Mouse (Mus musculus) heart, embryonic 10.5 days (tissue): Measurements from ENCODE around the gene Akap14. TPM values are rescaled to one million over a fixed set of nuclear protein-coding genes. Genes with fewer than 3 reads are reported as not detected.
A peak's percentile ranks its signal among the peaks of the same experiment; 100 is the strongest.

ENCODE experiments used
- DNase-seq: peaks from one replicate; pipeline ENCODE4 v3.0.0-alpha.2; 2017; ENCODE audit warnings: low spot score
- H3K27ac ChIP-seq: fragments of 300-500 bp; sonication (generic); 2 replicates; pipeline ENCODE4 v1.5.1; 2016; ENCODE audit warnings: mild to moderate bottlenecking
- H3K27me3 ChIP-seq: fragments of 300-500 bp; sonication (generic); 2 replicates; pipeline ENCODE4 v1.6.1; 2016; ENCODE audit warnings: mild to moderate bottlenecking; ENCODE audit not compliant: poor library complexity, insufficient read depth, severe bottlenecking
- H3K36me3 ChIP-seq: fragments of 300-500 bp; sonication (generic); 2 replicates; pipeline ENCODE4 v1.6.1; 2016; ENCODE audit warnings: mild to moderate bottlenecking, moderate library complexity
- H3K4me1 ChIP-seq: fragments of 300-500 bp; sonication (generic); 2 replicates; pipeline ENCODE4 v1.6.1; 2016; ENCODE audit warnings: mild to moderate bottlenecking
- H3K4me3 ChIP-seq: fragments of 300-500 bp; sonication (generic); 2 replicates; pipeline ENCODE4 v1.5.1; 2016; ENCODE audit warnings: mild to moderate bottlenecking, moderate library complexity
- H3K9me3 ChIP-seq: fragments of 300-500 bp; sonication (generic); 2 replicates; pipeline ENCODE4 v1.6.1; 2016; ENCODE audit warnings: mild to moderate bottlenecking, moderate library complexity
- WGBS: fragments of 180-500 bp; shearing (Covaris S2); methylation state at CpG from one replicate; pipeline ENCODE4 v1.1.7; 2016; 5-methylcytosine and 5-hydroxymethylcytosine counted together
- polyA plus RNA-seq: library from polyadenylated mRNA; unstranded; fragments of >200 nt; fragmentation: Nextera tagmentation; extraction: Ambion mirVana; gene quantifications from 2 replicates; pipeline ENCODE4 v1.2.1, GENCODE M21; 2016

The Akap14 gene
- polyA plus RNA-seq, 1 experiment from 2014 or later, result not detected

DNA sequence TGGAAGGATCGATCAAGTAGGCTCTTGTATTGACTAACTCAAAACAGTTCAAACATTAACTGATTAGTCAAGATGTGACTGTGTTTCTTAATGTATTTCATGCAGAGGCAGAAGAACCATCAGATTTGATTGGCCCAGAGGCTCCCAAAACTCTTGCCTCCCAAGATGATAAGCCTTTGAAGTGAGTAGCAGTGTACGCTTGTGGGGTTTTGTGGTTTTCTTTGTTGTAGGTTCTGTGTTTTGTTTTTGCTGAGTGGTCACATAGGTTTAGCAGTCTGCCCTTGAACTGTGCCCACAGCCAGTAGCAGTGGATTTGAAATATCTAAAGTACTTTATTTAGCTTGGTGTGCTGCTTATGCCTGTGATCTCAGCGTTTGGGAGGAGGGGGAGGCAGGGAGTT lies 26.9 kb downstream of the Akap14 start:
- DNase-seq, result no peak
- Histone ChIP-seq H3K4me3 (no peak overlapping the region), H3K4me1 (no peaks in the 10 kb centered on the region), H3K36me3 (peaks cover 36% of the 10 kb centered on the region; the same call in 1 of the 2 replicates), H3K27me3 (no peaks in the 10 kb centered on the region), H3K9me3 (no peaks in the 10 kb centered on the region), H3K27ac (no peak overlapping the region)
- 81% methylated on average over 3 of the region's 3 CpGs for WGBS

GRCm38 (mm10) chrX:37126671-37127358 lies 41.8 kb downstream of the Akap14 start, which contains the start of gene Nkap:
Gene Nkap, plus strand, starts transcription at chrX:37126795.
- Histone ChIP-seq H3K27ac (peak within 1 kb of the TSS; percentile 89), H3K4me3 (peak within 1 kb of the TSS; percentile 75), H3K36me3 (no peaks in the 10 kb centered on the region), H3K9me3 (no peaks in the 10 kb centered on the region), H3K27me3 (no peaks in the 10 kb centered on the region), H3K4me1 (no peaks in the 10 kb centered on the region)
- DNase-seq, result peak; percentile 78
- 13% methylated on average over 57 of the region's 58 CpGs for WGBS

DNA sequence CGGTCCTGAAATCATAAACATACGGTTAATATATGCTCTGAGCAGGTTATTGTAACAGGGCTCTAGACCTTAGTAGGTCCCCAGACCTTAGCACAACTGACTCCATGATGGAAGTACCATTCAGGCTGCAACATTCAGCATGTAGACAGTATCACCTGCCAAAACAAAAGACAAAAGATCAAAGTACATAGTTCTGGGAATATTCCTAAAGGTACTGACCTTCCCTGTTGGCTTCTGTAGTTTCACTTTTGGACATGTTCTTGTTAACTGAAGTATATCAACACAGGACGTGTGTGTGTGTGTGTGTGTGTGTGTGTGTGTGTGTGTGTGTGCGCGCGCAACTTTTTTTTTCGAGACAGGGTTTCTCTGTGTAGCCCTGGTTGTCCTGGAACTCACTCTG lies 43.1 kb downstream of the Akap14 start:
- 92% methylated on average over 7 of the region's 7 CpGs for WGBS
- no peak for DNase-seq
- no peak overlapping the region for H3K4me3 ChIP-seq
- no peaks in the 10 kb centered on the region for H3K4me1 ChIP-seq
- no peak overlapping the region for H3K27ac ChIP-seq
- no peaks in the 10 kb centered on the region for H3K27me3 ChIP-seq
- H3K9me3 ChIP-seq, result no peaks in the 10 kb centered on the region
- no peaks in the 10 kb centered on the region for H3K36me3 ChIP-seq

- no peak for DNase-seq
- Histone ChIP-seq H3K27me3 (peaks cover 22% of the 10 kb centered on the region), H3K4me1 (no peaks in the 10 kb centered on the region), H3K27ac (no peak overlapping the region), H3K4me3 (no peak overlapping the region), H3K9me3 (no peaks in the 10 kb centered on the region), H3K36me3 (no peaks in the 10 kb centered on the region)
- 66% methylated on average over 5 of the region's 5 CpGs for WGBS
Observed at GRCm38 (mm10) chrX:37120212-37120611, 48.4 kb downstream of the Akap14 start.

- no peaks in the 10 kb centered on the region for H3K36me3 ChIP-seq
- no peak overlapping the region for H3K4me3 ChIP-seq
- no peak for DNase-seq
- no peaks in the 10 kb centered on the region for H3K9me3 ChIP-seq
- H3K27me3 ChIP-seq, result peaks cover 22% of the 10 kb centered on the region
- H3K4me1 ChIP-seq, result no peaks in the 10 kb centered on the region
- H3K27ac ChIP-seq, result no peak overlapping the region
- WGBS, result 55% methylated on average over 3 of the region's 3 CpGs
Observed at GRCm38 (mm10) chrX:37119585-37119984, 49.1 kb downstream of the Akap14 start.

DNA sequence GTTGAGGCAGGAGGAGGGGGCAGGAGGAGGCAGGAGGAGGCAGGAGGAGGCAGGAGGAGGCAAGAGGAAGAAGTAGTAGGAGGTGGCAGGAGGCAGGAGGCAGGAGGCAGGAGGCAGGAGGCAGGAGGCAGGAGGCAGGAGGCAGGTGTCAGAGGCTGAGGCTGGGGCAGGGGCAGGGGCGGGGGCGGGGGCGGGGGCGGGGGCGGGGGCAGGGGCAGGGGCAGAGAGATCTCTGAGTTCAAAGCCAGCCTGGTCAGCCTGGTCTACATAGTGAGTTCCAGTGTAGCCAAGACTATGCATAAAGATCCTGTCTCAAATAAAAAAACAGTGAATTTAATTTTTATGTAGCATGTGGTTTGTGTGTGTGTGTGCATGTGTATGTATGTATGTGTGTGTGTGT lies 51.6 kb downstream of the Akap14 start:
- Histone ChIP-seq H3K4me1 (no peaks in the 10 kb centered on the region), H3K9me3 (no peaks in the 10 kb centered on the region), H3K4me3 (no peak overlapping the region), H3K27me3 (peaks cover 22% of the 10 kb centered on the region), H3K36me3 (no peaks in the 10 kb centered on the region), H3K27ac (no peak overlapping the region)
- DNase-seq, result no peak
- WGBS, result no CpG with 5 or more reads among the region's 5 CpGs

DNA sequence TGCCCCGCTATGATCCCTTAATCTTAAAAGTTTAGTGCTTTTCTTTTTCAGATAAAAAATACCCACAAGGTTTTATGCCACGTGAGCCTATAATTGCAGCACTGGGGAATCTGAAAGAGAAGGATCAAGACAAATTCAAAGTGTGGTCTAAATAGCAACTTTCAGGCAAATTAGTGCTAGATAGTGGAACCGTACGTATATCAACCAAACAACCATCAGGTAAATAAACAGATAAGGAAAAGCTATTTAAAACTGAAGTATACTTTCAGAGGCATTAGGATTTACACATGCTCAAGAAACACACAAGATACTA lies 57.8 kb downstream of the Akap14 start:
- H3K27me3 ChIP-seq, result peaks cover 7% of the 10 kb centered on the region
- no peak for DNase-seq
- no peaks in the 10 kb centered on the region for H3K4me1 ChIP-seq
- no peaks in the 10 kb centered on the region for H3K9me3 ChIP-seq
- H3K27ac ChIP-seq, result no peak overlapping the region
- WGBS, result 72% methylated on average over 4 of the region's 4 CpGs
- 0 out of 2 replicates have a peak overlapping the region, but pooled peaks have one; percentile 66 for H3K4me3 ChIP-seq
- H3K36me3 ChIP-seq, result no peaks in the 10 kb centered on the region

GRCm38 (mm10) chrX:37110193-37110880 lies 58.3 kb downstream of the Akap14 start, which contains the start of gene Upf3b:
Gene Upf3b, minus strand, starts transcription at chrX:37110322.
- peak within 1 kb of the TSS; percentile 88 for H3K27ac ChIP-seq
- H3K9me3 ChIP-seq, result no peaks in the 10 kb centered on the region
- H3K27me3 ChIP-seq, result peaks cover 2% of the 10 kb centered on the region
- no peaks in the 10 kb centered on the region for H3K4me1 ChIP-seq
- H3K4me3 ChIP-seq, result peak within 1 kb of the TSS; percentile 66
- 12% methylated on average over 30 of the region's 30 CpGs for WGBS
- H3K36me3 ChIP-seq, result no peaks in the 10 kb centered on the region
- peak; percentile 98 for DNase-seq

GRCm38 (mm10) chrX:37109526-37110192 lies 59.0 kb downstream of the Akap14 start:
- H3K36me3 ChIP-seq, result no peaks in the 10 kb centered on the region
- peak overlapping the region; percentile 88 for H3K27ac ChIP-seq
- H3K27me3 ChIP-seq, result no peaks in the 10 kb centered on the region
- 9% methylated on average over 27 of the region's 27 CpGs for WGBS
- H3K4me1 ChIP-seq, result no peaks in the 10 kb centered on the region
- no peak for DNase-seq
- no peaks in the 10 kb centered on the region for H3K9me3 ChIP-seq
- H3K4me3 ChIP-seq, result peak overlapping the region; percentile 66

DNA sequence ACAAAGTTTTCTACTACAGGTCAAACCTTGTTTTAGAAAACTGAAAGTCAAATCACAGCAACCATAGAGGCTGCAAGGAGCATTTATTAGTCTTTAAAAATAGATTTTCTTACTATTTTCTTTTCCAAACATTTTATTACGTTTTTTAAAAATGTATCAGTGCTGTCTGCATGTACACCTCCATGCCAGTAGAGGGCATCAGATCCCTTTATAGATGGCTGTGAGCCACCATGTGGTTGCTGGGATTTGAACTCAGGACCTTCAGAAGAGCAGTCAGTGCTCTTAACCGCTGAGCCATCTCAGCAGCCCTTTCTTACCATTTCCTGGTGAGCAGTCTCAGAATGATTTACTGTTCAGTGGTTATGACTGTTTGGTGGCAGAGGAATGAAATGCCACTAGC lies 64.8 kb downstream of the Akap14 start:
- Histone ChIP-seq H3K9me3 (no peaks in the 10 kb centered on the region), H3K4me1 (no peaks in the 10 kb centered on the region), H3K4me3 (no peak overlapping the region), H3K27me3 (no peaks in the 10 kb centered on the region), H3K36me3 (peaks cover 7% of the 10 kb centered on the region; the same call in 1 of the 2 replicates), H3K27ac (no peak overlapping the region)
- no peak for DNase-seq
- WGBS, result 75% methylated on average over 2 of the region's 2 CpGs

Other genes with a start within 250 kb of the Akap14 start
- gene Sept6, start 177.0 kb downstream of the Akap14 start, polyA plus RNA-seq, result 14.9 and 19.0 TPM in 2 replicates
- gene Sowahd, start 120.0 kb downstream of the Akap14 start, polyA plus RNA-seq, result 1.8 and 2.3 TPM in 2 replicates
- 364 and 381 TPM in 2 replicates for gene Rpl39, start 83.4 kb downstream of the Akap14 start, polyA plus RNA-seq
- gene Upf3b, start 58.5 kb downstream of the Akap14 start, polyA plus RNA-seq, result 11.2 and 15.3 TPM in 2 replicates
- 12.8 and 13.6 TPM in 2 replicates for gene Nkap, start 42.0 kb downstream of the Akap14 start, polyA plus RNA-seq
- 466 and 555 TPM in 2 replicates for gene Ndufa1, start 22.3 kb upstream of the Akap14 start, polyA plus RNA-seq
- gene Rnf113a1, start 22.4 kb upstream of the Akap14 start, polyA plus RNA-seq, result 7.8 and 8.5 TPM in 2 replicates
- not detected in 2 replicates for gene Gm9, start 42.2 kb upstream of the Akap14 start, polyA plus RNA-seq
- not detected in 2 replicates for gene Rhox1, start 53.4 kb upstream of the Akap14 start, polyA plus RNA-seq
- not detected in 2 replicates for gene Rhox2a, start 76.1 kb upstream of the Akap14 start, polyA plus RNA-seq
- gene Rhox3a, start 81.1 kb upstream of the Akap14 start, polyA plus RNA-seq, result not detected in 2 replicates
- gene Rhox4a, start 96.5 kb upstream of the Akap14 start, polyA plus RNA-seq, result not detected in 2 replicates
- not detected in 2 replicates for gene Rhox3a2, start 211.2 kb upstream of the Akap14 start, polyA plus RNA-seq
- gene Rhox4a2, start 222.0 kb upstream of the Akap14 start, polyA plus RNA-seq, result 0.75 TPM in 1 of 2 replicates, not detected in the other
- gene Rhox2b, start 243.2 kb upstream of the Akap14 start, polyA plus RNA-seq, result not detected in 2 replicates